Mouse (Mus musculus) brain, embryonic 14.5 days (tissue): ENCODE measurements around the gene Tnfrsf13b. TPM values are rescaled to one million over a fixed set of nuclear protein-coding genes. Genes with fewer than 3 reads are reported as not detected.
"Not testable (repeated sequence)": the region's sequence is repeated elsewhere in the genome, so short reads cannot be mapped to it uniquely, and the experiment has no call there.

Experiments
- DNase-seq: peaks from one replicate; pipeline ENCODE4 v3.0.0-alpha.2; 2011; ENCODE audit warnings: low read depth
- CTCF ChIP-seq: fragments of 200-500 bp; IDR thresholded peaks from 2 replicates; pipeline ENCODE4 v1.5.1; 2012; ENCODE audit warnings: inconsistent platforms, mild to moderate bottlenecking, moderate library complexity, borderline replicate concordance; ENCODE audit not compliant: insufficient read depth, insufficient read length; ENCODE audit errors: extremely low read depth
- POLR2A ChIP-seq: fragments of 200-500 bp; IDR thresholded peaks from 2 replicates; pipeline ENCODE4 v1.6.1; 2012; ENCODE audit warnings: mild to moderate bottlenecking, inconsistent platforms, borderline replicate concordance; ENCODE audit not compliant: poor library complexity, insufficient read depth, insufficient read length, severe bottlenecking; ENCODE audit errors: extremely low read depth
- polyA plus RNA-seq: library from polyadenylated mRNA; depleted of rRNA; stranded (reverse); fragments of >200 nt; gene quantifications from 2 replicates; pipeline ENCODE4 v1.2.3, GENCODE M21; 2012; rRNA removed

Tnfrsf13b gene
- polyA plus RNA-seq, 1 experiment, result 1.3 TPM

GRCm38 (mm10) chr11:61175778-61176177 lies 49.2 kb downstream of the Tnfrsf13b start:
- DNase-seq, result peak; percentile 14
- TF ChIP-seq CTCF, result no peak
- no peak for TF ChIP-seq POLR2A

GRCm38 (mm10) chr11:61176321-61176720 lies 49.8 kb downstream of the Tnfrsf13b start:
- TF ChIP-seq CTCF (no peak), POLR2A (no peak)
- no peak for DNase-seq

- no peak for TF ChIP-seq CTCF
- no peak for TF ChIP-seq POLR2A
- peak; percentile 73 for DNase-seq
Measured at GRCm38 (mm10) chr11:61180361-61180760, 53.8 kb downstream of the Tnfrsf13b start.

GRCm38 (mm10) chr11:61181624-61182023 lies 55.1 kb downstream of the Tnfrsf13b start:
- no peak for DNase-seq
- TF ChIP-seq CTCF, result no peak
- TF ChIP-seq POLR2A, result no peak

- no peak for DNase-seq
- TF ChIP-seq CTCF (no peak), POLR2A (no peak)
Measured at GRCm38 (mm10) chr11:61183820-61184219, 57.3 kb downstream of the Tnfrsf13b start.

- no peak for TF ChIP-seq CTCF
- no peak for TF ChIP-seq POLR2A
- peak; percentile 71 for DNase-seq
Measured at GRCm38 (mm10) chr11:61190776-61191175, 64.2 kb downstream of the Tnfrsf13b start.

- DNase-seq, result not testable (repeated sequence)
Measured at GRCm38 (mm10) chr11:61192123-61192522, 65.6 kb downstream of the Tnfrsf13b start.

GRCm38 (mm10) chr11:61192779-61193178 lies 66.2 kb downstream of the Tnfrsf13b start:
- TF ChIP-seq POLR2A (no peak), CTCF (no peak)
- no peak for DNase-seq

- no peak for TF ChIP-seq POLR2A
- TF ChIP-seq CTCF, result peak; percentile 97
- DNase-seq, result peak; percentile 82
Measured at GRCm38 (mm10) chr11:61193392-61193791, 66.8 kb downstream of the Tnfrsf13b start.

- DNase-seq, result no peak
- TF ChIP-seq CTCF, result no peak
- TF ChIP-seq POLR2A, result no peak
Measured at GRCm38 (mm10) chr11:61196616-61197353, 70.2 kb downstream of the Tnfrsf13b start.

- no peak for DNase-seq
- TF ChIP-seq CTCF, result no peak
- TF ChIP-seq POLR2A, result no peak
Measured at GRCm38 (mm10) chr11:61197935-61198334, 71.4 kb downstream of the Tnfrsf13b start.

Other genes with a start within 250 kb of the Tnfrsf13b start
- gene Tmem11, start 247.5 kb upstream of the Tnfrsf13b start, polyA plus RNA-seq, result 58.8 and 80.1 TPM in 2 replicates
- gene Natd1, start 212.0 kb upstream of the Tnfrsf13b start, polyA plus RNA-seq, result 51.5 and 54.6 TPM in 2 replicates
- gene Map2k3, start 194.7 kb upstream of the Tnfrsf13b start, polyA plus RNA-seq, result 14.7 and 17.3 TPM in 2 replicates
- gene Kcnj12, start 104.2 kb upstream of the Tnfrsf13b start, polyA plus RNA-seq, result 4.4 and 7.3 TPM in 2 replicates
- gene Usp22, start 48.3 kb downstream of the Tnfrsf13b start, polyA plus RNA-seq, result 318 and 370 TPM in 2 replicates
- gene Aldh3a1, start 80.8 kb downstream of the Tnfrsf13b start, polyA plus RNA-seq, result 0.08 TPM in 1 of 2 replicates, not detected in the other
- gene Aldh3a2, start 140.7 kb downstream of the Tnfrsf13b start, polyA plus RNA-seq, result 29.0 and 29.4 TPM in 2 replicates
- gene Slc47a2, start 216.1 kb downstream of the Tnfrsf13b start, polyA plus RNA-seq, result not detected in 2 replicates